Mouse (Mus musculus) limb, embryonic 15.5 days (tissue): ENCODE results near the gene Rffl. TPM values are rescaled to one million over a fixed set of nuclear protein-coding genes. Genes with fewer than 3 reads are reported as not detected.

Experiments
- ATAC-seq: fragments of 200-750 bp; cut with Nextera tagmentation; 2 replicates; pipeline ENCODE4 v1.8.0; 2017; ENCODE audit warnings: low read depth, moderate TSS enrichment; ENCODE audit not compliant: insufficient number of reproducible peaks, low FRiP score, low TSS enrichment
- H3K27ac ChIP-seq: fragments of 300-500 bp; sonication (generic); 2 replicates; pipeline ENCODE4 v1.5.1; 2015; ENCODE audit warnings: moderate library complexity, mild to moderate bottlenecking, inconsistent platforms
- H3K27me3 ChIP-seq: fragments of 300-500 bp; sonication (generic); 2 replicates; pipeline ENCODE4 v1.6.1; 2015; ENCODE audit warnings: inconsistent platforms
- H3K36me3 ChIP-seq: fragments of 300-500 bp; sonication (generic); 2 replicates; pipeline ENCODE4 v1.6.1; 2015; ENCODE audit warnings: inconsistent platforms
- H3K4me1 ChIP-seq: fragments of 300-500 bp; sonication (generic); 2 replicates; pipeline ENCODE4 v1.6.1; 2015; ENCODE audit warnings: inconsistent platforms
- H3K4me2 ChIP-seq: fragments of 300-500 bp; sonication (generic); 2 replicates; pipeline ENCODE4 v1.6.1; 2015; ENCODE audit warnings: mild to moderate bottlenecking, inconsistent platforms
- H3K4me3 ChIP-seq: fragments of 300-500 bp; sonication (generic); 2 replicates; pipeline ENCODE4 v1.5.1; 2015; ENCODE audit warnings: mild to moderate bottlenecking, inconsistent platforms
- H3K9ac ChIP-seq: fragments of 300-500 bp; sonication (generic); 2 replicates; pipeline ENCODE4 v1.6.1; 2015; ENCODE audit warnings: inconsistent platforms
- H3K9me3 ChIP-seq: fragments of 300-500 bp; sonication (generic); 2 replicates; pipeline ENCODE4 v1.6.1; 2016; ENCODE audit warnings: inconsistent platforms
- WGBS: fragments of 180-500 bp; shearing (Covaris S2); methylation state at CpG from one replicate; pipeline ENCODE4 v1.1.7; 2015; 5-methylcytosine and 5-hydroxymethylcytosine counted together
- polyA plus RNA-seq: library from polyadenylated mRNA; unstranded; fragments of >200 nt; fragmentation: Nextera tagmentation; extraction: Ambion mirVana; gene quantifications from 2 replicates; pipeline ENCODE4 v1.2.1, GENCODE M21; 2015

Rffl gene
- polyA plus RNA-seq, 1 experiment from 2014 or later: 12.5 TPM

- Histone ChIP-seq H3K4me1 (0 out of 2 replicates have a peak, but pooled peaks cover 2% of the 10 kb centered on the region), H3K27me3 (no peaks in the 10 kb centered on the region), H3K9ac (no peak overlapping the region), H3K9me3 (no peaks in the 10 kb centered on the region), H3K27ac (no peak overlapping the region), H3K4me3 (no peak overlapping the region), H3K36me3 (peaks cover 36% of the 10 kb centered on the region), H3K4me2 (no peak overlapping the region)
- no peak for ATAC-seq
- WGBS: 80% methylated on average over 3 of the region's 3 CpGs
These were observed 64.4 kb downstream of the Rffl start for GRCm38 (mm10) chr11:82806656-82807055.

DNA sequence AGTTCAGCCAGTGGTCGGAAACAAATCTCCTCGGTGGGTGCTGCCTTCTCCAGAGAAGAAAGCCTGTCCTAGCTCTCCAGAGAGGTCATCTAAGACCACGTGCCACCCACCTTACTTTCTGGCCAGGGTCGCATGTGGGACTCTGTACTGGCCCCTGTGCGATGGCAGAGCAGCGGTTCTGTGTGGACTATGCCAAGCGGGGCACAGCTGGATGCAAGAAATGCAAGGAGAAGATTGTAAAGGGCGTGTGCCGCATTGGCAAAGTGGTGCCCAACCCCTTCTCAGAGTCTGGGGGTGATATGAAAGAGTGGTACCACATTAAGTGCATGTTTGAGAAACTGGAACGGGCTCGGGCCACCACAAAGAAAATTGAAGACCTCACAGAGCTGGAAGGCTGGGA lies 87.6 kb downstream of the Rffl start:
- H3K4me1 ChIP-seq: peaks cover 12% of the 10 kb centered on the region
- ATAC-seq: no peak
- H3K9ac ChIP-seq: no peak overlapping the region
- H3K36me3 ChIP-seq: peaks cover 49% of the 10 kb centered on the region
- WGBS: 89% methylated on average over 11 of the region's 11 CpGs
- no peak overlapping the region for H3K4me2 ChIP-seq
- no peaks in the 10 kb centered on the region for H3K9me3 ChIP-seq
- H3K27ac ChIP-seq: no peak overlapping the region
- no peaks in the 10 kb centered on the region for H3K27me3 ChIP-seq
- H3K4me3 ChIP-seq: no peak overlapping the region

DNA sequence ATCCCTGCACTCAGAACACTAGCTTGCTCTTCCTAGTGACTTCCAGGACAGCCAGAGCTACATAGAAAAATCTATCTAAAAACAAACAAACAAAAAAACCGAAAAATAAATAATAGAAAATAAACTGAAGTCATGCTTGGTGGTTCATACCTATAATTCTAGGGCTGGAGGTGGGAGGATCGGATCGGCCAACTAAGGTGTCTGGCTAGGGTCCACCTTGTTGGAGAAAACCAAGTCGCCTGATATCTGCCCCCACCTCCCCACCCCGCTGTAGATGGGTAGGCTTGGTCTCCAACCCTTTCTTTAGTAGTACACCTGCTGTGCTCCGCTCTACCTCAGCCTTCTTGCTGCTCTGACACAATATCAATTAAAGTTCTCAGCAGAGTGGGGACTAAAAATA lies 88.8 kb downstream of the Rffl start:
- peaks cover 36% of the 10 kb centered on the region for H3K36me3 ChIP-seq
- no peaks in the 10 kb centered on the region for H3K27me3 ChIP-seq
- H3K27ac ChIP-seq: peak overlapping the region; percentile 99; the same call in 1 of the 2 replicates
- peak overlapping the region; percentile 94; the same call in 1 of the 2 replicates for H3K9ac ChIP-seq
- peak overlapping the region; percentile 93 for H3K4me3 ChIP-seq
- peaks cover 12% of the 10 kb centered on the region for H3K4me1 ChIP-seq
- H3K9me3 ChIP-seq: no peaks in the 10 kb centered on the region
- ATAC-seq: no peak
- 37% methylated on average over 6 of the region's 6 CpGs for WGBS
- peak overlapping the region; percentile 57 for H3K4me2 ChIP-seq

- H3K27me3 ChIP-seq: no peaks in the 10 kb centered on the region
- peak within 1 kb of the TSS; percentile 94 for H3K9ac ChIP-seq
- WGBS: under 1% methylated on average over 75 of the region's 90 CpGs
- H3K27ac ChIP-seq: peak within 1 kb of the TSS; percentile 99
- peaks cover 12% of the 10 kb centered on the region for H3K4me1 ChIP-seq
- no peaks in the 10 kb centered on the region for H3K9me3 ChIP-seq
- ATAC-seq: peak; percentile 96
- H3K36me3 ChIP-seq: peaks cover 27% of the 10 kb centered on the region
- peak within 1 kb of the TSS; percentile 93 for H3K4me3 ChIP-seq
- peak within 1 kb of the TSS; percentile 57 for H3K4me2 ChIP-seq
These were observed 89.8 kb downstream of the Rffl start, which contains the start of gene Lig3 for GRCm38 (mm10) chr11:82780983-82781903. Gene Lig3, plus strand, starts transcription at chr11:82781108.

DNA sequence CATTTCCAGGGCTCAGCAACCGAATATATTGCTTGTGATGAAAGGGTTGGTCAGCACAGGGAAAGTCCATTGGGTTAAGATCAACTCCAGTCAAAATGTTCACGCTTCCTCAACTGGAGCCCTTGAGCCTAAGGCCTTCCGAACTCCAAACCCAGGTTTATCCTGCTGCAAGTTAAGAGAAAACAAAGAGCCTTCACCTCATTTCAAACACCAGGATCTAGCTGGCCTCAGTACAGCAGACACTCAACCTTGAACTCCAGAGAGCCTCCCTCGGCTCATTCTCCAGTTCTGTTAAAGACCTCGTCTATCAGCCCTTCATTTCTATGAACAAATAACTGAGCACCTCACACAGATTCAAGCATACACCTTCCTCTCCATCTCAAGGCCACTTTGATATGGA lies 90.9 kb downstream of the Rffl start:
- H3K27ac ChIP-seq: peak overlapping the region; percentile 99; the same call in 1 of the 2 replicates
- no peaks in the 10 kb centered on the region for H3K27me3 ChIP-seq
- no peaks in the 10 kb centered on the region for H3K9me3 ChIP-seq
- 45% methylated on average over 5 of the region's 5 CpGs for WGBS
- H3K36me3 ChIP-seq: peaks cover 17% of the 10 kb centered on the region
- H3K4me1 ChIP-seq: peaks cover 12% of the 10 kb centered on the region
- H3K4me3 ChIP-seq: peak overlapping the region; percentile 93
- ATAC-seq: no peak
- H3K9ac ChIP-seq: peak overlapping the region; percentile 94
- H3K4me2 ChIP-seq: peak overlapping the region; percentile 57

GRCm38 (mm10) chr11:82764438-82764924 lies 106.5 kb downstream of the Rffl start:
- H3K9me3 ChIP-seq: no peaks in the 10 kb centered on the region
- peaks cover 7% of the 10 kb centered on the region; the same call in 1 of the 2 replicates for H3K36me3 ChIP-seq
- peak overlapping the region; percentile 94 for H3K4me3 ChIP-seq
- under 1% methylated on average over 28 of the region's 28 CpGs for whole genome bisulfite sequencing
- H3K27ac ChIP-seq: peak overlapping the region; percentile 97
- peak overlapping the region; percentile 82 for H3K9ac ChIP-seq
- peak; percentile 74; the same call in 1 of the 2 replicates for ATAC-seq
- H3K4me1 ChIP-seq: peaks cover 22% of the 10 kb centered on the region
- no peaks in the 10 kb centered on the region for H3K27me3 ChIP-seq
- peak overlapping the region; percentile 79 for H3K4me2 ChIP-seq

GRCm38 (mm10) chr11:82763742-82764437 lies 107.1 kb downstream of the Rffl start, which contains the start of the genes Cct6b and Zfp830:
Gene Cct6b, minus strand, starts transcription at chr11:82764321.
Gene Zfp830, plus strand, starts transcription at chr11:82764345.
- Histone ChIP-seq H3K36me3 (peaks cover 3% of the 10 kb centered on the region; the same call in 1 of the 2 replicates), H3K9me3 (no peaks in the 10 kb centered on the region), H3K9ac (peak within 1 kb of the TSS; percentile 82), H3K4me1 (peaks cover 22% of the 10 kb centered on the region), H3K4me3 (peak within 1 kb of the TSS; percentile 94), H3K4me2 (peak within 1 kb of the TSS; percentile 79), H3K27ac (peak within 1 kb of the TSS; percentile 97), H3K27me3 (no peaks in the 10 kb centered on the region)
- under 1% methylated on average over 44 of the region's 44 CpGs for whole genome bisulfite sequencing
- peak; percentile 95 for ATAC-seq

- H3K27me3 ChIP-seq: no peaks in the 10 kb centered on the region
- 3% methylated on average over 4 of the region's 4 CpGs for WGBS
- no peak overlapping the region for H3K9ac ChIP-seq
- ATAC-seq: no peak
- H3K36me3 ChIP-seq: no peaks in the 10 kb centered on the region
- peaks cover 22% of the 10 kb centered on the region for H3K4me1 ChIP-seq
- H3K27ac ChIP-seq: peak overlapping the region; percentile 97
- H3K9me3 ChIP-seq: no peaks in the 10 kb centered on the region
- peak overlapping the region; percentile 79 for H3K4me2 ChIP-seq
- H3K4me3 ChIP-seq: peak overlapping the region; percentile 94
These were observed 107.7 kb downstream of the Rffl start for GRCm38 (mm10) chr11:82763261-82763660.

- peaks cover 22% of the 10 kb centered on the region for H3K4me1 ChIP-seq
- H3K4me3 ChIP-seq: no peak overlapping the region
- no peak for ATAC-seq
- H3K9ac ChIP-seq: no peak overlapping the region
- 83% methylated on average over 6 of the region's 6 CpGs for WGBS
- H3K4me2 ChIP-seq: no peak overlapping the region
- H3K27me3 ChIP-seq: no peaks in the 10 kb centered on the region
- no peak overlapping the region for H3K27ac ChIP-seq
- no peaks in the 10 kb centered on the region for H3K36me3 ChIP-seq
- no peaks in the 10 kb centered on the region for H3K9me3 ChIP-seq
These were observed 108.7 kb downstream of the Rffl start for GRCm38 (mm10) chr11:82762286-82762829.

GRCm38 (mm10) chr11:82755919-82756318 lies 115.1 kb downstream of the Rffl start:
- H3K4me1 ChIP-seq: no peaks in the 10 kb centered on the region
- H3K36me3 ChIP-seq: no peaks in the 10 kb centered on the region
- no peak overlapping the region for H3K9ac ChIP-seq
- no peak for ATAC-seq
- no peak overlapping the region for H3K27ac ChIP-seq
- H3K4me3 ChIP-seq: no peak overlapping the region
- H3K9me3 ChIP-seq: no peaks in the 10 kb centered on the region
- H3K4me2 ChIP-seq: no peak overlapping the region
- 84% methylated on average over 1 of the region's 1 CpGs for WGBS
- no peaks in the 10 kb centered on the region for H3K27me3 ChIP-seq
